Mouse (Mus musculus) lung, postnatal 36 days (tissue): ENCODE data around the gene Actn1.

Experiments used
- DNase-seq: peaks from one replicate; pipeline ENCODE4 v3.0.0; 2022; ENCODE audit warnings: mixed read lengths

Gene Actn1

DNA sequence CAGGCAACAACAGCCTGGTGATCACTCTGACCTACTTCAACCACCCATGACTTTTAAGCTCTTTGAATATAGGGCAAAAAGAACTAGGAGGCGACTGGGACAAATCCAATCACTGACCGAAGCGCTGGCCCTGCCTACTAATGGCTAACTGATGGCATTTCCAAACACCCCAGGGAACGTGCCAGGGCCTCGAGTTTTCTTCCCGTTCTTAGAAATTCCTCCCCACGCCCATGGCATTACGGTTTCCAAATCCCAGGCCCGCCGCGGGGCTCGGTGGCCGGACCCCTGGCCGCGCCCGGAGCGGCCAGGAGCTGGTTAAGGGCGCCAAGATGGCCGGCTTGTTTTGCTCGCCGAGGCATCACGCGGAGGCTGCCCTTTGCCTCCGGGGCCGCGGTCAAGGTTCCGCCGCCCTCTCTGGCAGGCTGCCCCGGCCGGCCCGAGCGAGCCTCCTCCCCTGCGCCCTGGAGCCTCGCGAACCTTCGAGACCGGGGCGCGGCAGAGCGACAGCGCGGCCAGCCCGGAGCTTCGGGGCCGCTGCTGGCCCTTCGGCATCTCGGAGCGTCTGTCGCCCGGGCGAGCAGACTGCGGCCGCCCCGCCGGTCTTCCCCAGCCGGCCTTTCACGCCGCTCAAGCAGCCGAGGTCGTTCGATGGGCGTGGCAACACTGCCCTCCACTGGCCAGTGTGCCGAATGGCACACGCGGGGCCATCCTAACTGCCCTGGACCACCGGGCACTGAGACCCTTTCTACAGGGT is 127.7 kb downstream of the Actn1 start:
- peak; percentile 89 for DNase-seq

- DNase-seq, result no peak
Observed at GRCm38 (mm10) chr12:80131359-80132249, 128.6 kb downstream of the Actn1 start.

- DNase-seq, result peak; percentile 58
Observed at GRCm38 (mm10) chr12:80130558-80131358, 129.4 kb downstream of the Actn1 start.

- DNase-seq, result peak; percentile 69
Observed at GRCm38 (mm10) chr12:80129531-80129930, 130.6 kb downstream of the Actn1 start.

- no peak for DNase-seq
Observed at GRCm38 (mm10) chr12:80127191-80127762, 132.9 kb downstream of the Actn1 start.

DNA sequence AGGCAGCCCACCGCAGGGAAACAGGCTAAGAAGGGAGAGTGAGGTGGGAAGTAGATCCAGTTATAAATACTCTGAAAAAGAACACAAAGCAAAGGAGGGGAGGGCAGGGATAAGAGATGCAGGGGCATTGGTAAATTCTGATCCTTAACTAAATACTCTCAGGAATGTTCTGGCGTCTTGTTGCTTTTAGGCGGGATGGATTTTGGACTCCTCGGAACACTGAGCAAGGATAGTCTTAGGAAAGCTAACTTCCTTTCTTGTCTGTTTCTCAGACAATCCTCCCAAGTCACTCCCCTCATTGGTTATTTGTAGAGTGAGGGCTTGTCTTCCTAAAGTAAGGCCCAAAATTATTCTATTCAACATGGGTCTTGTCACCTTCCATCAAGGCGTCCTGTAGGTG is 134.9 kb downstream of the Actn1 start:
- DNase-seq, result no peak

- no peak for DNase-seq
Observed at GRCm38 (mm10) chr12:80124756-80125155, 135.4 kb downstream of the Actn1 start.

GRCm38 (mm10) chr12:80124211-80124610 is 136.0 kb downstream of the Actn1 start:
- DNase-seq, result no peak

DNA sequence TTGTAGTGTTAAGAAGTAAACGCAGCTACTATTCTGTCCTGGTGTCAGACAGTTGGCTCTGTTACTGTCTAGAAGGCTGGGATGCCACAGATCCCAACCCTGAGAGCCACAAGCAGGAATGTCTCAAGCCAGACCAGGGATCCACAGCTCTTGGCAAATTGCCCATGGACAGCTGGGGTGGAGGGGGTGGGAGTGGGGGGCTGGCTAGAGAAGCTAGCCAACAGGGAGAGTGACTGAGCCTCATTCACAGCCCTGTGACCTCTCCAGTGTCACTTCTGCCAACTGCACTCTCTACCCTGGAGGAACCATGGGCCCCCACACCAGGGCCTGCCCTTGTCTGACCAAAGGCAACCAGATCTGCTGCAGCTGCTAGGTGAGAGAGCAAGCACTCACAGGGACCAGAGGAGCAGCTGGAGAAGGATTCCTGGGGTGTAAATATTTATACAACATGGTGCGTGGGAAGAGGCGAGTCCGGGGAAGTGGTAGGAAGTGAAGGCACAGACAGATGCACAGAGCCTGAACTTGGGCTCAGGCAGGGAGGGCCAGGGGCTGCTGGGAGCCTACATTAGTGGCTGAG is 136.9 kb downstream of the Actn1 start:
- DNase-seq, result peak; percentile 77

GRCm38 (mm10) chr12:80121438-80121837 is 138.7 kb downstream of the Actn1 start:
- no peak for DNase-seq

DNA sequence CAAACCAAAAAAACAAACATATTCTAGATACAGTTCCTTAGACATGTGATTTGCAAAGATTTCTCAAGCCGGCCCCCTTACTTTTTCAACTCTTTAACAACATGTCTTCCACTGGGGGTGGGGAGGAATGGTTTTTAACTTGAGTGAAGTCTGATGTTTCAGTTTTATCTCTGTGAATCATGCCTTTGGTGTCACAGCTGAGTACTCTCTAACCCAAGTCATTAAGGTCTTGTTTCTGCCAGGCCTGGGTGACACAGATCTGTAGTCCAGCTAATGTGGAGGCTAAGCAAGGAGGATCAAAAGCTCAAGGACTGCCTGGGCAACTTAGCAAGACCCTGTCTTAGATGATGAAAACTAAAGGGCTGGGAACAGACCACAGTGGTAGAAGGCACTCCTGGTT is 141.6 kb downstream of the Actn1 start:
- DNase-seq, result no peak
